Mouse (Mus musculus) c-Kit-negative CD71-positive TER-119-positive erythroid progenitor cells, embryonic 14.5 days (primary cell): ENCODE results near the gene Olfr1018.

Source experiments
- DNase-seq: peaks from one replicate; pipeline ENCODE4 v3.0.0-alpha.2; 2013; ENCODE audit warnings: low read depth, low spot score

Olfr1018 gene

DNA sequence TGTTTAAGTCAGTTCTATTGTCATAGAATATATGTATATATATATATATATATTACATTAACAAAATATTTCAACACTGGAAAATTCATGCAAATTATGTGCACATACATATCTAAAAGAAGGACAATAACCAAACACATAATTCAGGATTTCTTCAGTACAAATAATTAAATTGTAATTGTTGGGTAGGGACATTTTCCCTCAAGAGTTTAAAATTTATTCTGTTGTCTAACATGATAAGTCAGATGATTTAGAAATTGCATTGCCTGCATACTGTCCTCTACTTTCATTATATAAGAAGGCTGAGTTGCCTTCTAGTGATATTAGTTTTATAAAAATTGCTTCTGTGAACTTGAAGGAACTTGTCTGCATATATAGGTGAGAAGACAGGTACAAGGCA is at the start of gene Olfr1018:
Gene Olfr1018, plus strand, starts transcription at position 301 of the 400 bp plus-strand sequence.
- DNase-seq, result no peak

GRCm38 (mm10) chr2:85772413-85772812 is 45.9 kb upstream of the Olfr1018 start, which contains the start of gene Olfr1014:
TSS of gene Olfr1014 (plus strand) at chr2:85772713.
- no peak for DNase-seq

GRCm38 (mm10) chr2:85781717-85782116 is 36.6 kb upstream of the Olfr1018 start, which contains the start of gene Olfr1015:
TSS of gene Olfr1015 (plus strand) at chr2:85782017.
- no peak for DNase-seq

DNA sequence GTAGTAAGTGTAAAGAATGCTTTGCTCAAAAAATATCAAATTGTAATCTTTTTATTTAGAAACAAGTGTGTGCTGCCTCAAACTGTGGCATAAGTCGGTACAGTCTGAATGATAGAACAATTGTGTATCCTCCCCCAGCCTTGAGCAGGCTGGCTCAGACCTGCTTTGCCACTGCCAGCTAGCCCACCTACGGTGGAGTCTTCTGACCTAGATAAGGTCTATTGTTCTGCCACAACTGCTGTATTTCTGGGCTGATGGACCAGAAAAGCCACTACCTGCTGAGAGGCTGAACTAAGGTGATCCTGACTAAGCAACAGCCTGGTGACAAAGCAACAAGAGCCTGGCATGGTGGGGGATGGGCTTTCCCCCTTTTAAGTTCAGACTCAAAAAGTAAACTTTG is 25.9 kb upstream of the Olfr1018 start:
- no peak for DNase-seq

GRCm38 (mm10) chr2:85802444-85802843 is 15.8 kb upstream of the Olfr1018 start, which contains the start of gene Olfr1016:
TSS of gene Olfr1016 (minus strand) at chr2:85802544.
- DNase-seq, result no peak

DNA sequence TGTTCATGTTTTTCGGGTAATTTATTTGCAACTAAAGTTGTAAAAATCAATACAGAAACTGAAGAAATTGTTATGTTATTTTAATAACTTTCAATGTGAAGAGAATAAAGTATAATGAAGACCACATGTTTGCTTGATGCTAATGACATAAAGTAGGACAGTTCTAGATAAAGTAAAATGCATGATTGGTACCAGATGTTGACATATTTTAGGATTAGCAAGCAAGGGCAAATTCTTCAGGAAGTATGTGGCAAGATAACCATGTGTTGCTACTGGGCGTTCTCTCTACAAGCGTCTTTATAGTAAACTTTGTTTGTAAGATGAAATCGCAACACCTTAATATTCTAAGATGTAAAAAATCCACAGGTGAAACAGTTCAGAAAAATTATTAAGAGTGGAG is 13.8 kb upstream of the Olfr1018 start:
- DNase-seq, result no peak

DNA sequence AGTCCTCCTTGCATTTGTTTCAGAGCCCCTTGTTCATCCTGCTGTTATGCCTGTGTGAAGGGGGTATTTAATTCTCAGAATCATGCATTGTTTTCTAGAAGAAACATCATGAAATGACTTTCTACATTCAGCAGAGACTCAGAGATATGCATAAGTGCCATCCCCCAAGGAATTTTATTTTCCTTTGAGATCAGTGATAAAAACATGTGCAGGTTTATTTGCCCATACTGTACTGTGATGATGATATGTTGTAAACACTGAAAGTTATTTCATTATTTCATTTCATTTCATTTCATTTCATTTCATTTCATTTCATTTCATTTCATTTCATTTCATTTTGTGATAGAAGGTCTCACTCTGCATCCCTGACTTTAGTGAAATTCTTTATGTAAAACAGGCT is 27.1 kb downstream of the Olfr1018 start, which contains the start of gene Olfr1019:
Gene Olfr1019, minus strand, starts transcription at position 101 of the 400 bp plus-strand sequence.
- DNase-seq, result no peak

DNA sequence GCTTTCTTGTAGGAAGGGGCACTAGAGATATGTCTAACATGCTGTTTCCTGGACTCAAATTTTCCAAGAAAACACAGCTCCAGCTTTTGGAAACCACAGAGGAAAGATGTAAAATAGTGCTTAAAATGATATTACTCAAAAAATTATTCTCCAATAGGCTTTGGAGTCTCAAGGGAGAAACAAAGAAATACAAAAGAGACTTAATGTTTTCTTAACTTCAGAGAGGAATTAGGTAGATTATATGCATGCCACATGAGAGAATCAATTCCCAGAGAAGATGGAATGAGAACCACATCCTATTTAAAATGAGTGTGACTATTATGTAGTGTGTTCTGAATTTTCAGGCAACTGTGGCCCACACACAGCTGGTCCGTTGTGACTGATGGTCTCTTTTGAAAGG is 28.5 kb downstream of the Olfr1018 start, which contains the start of gene Olfr1020:
Gene Olfr1020, plus strand, starts transcription at position 301 of the 400 bp plus-strand sequence.
- DNase-seq, result no peak

DNA sequence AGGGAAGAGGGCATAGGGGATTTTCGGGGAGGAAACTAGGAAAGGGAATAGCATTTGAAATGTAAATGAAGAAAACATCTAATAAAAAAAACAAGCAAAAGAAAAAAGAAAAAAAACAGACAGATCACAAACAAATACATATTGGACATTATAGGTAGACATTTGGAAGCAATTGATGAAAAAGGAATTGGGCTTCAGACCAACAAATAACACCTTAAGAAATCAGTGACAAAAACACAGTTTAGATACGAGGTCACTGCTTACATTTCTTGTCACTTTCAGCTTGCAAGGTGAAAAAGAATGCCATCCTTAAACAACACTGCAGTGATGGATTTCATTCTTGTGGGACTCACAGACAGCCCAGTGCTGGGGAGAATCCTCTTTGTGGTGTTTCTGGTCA is 50.0 kb downstream of the Olfr1018 start, which contains the start of gene Olfr1022:
Gene Olfr1022, plus strand, starts transcription at position 301 of the 400 bp plus-strand sequence.
- no peak for DNase-seq
